Mouse (Mus musculus) hindbrain, embryonic 16.5 days (tissue): ENCODE results near the gene Abcc3. TPM values are rescaled to one million over a fixed set of nuclear protein-coding genes. Genes with fewer than 3 reads are reported as not detected.
"Not testable (repeated sequence)": the region's sequence is repeated elsewhere in the genome, so short reads cannot be mapped to it uniquely, and the experiment has no call there.

Experiments
- ATAC-seq: fragments of 200-750 bp; cut with Nextera tagmentation; 2 replicates; pipeline ENCODE4 v1.8.0; 2017; ENCODE audit warnings: moderate TSS enrichment, moderate library complexity
- H3K27ac ChIP-seq: fragments of 300-500 bp; sonication (generic); 2 replicates; pipeline ENCODE4 v1.5.1; 2014; ENCODE audit warnings: low read depth, mild to moderate bottlenecking, control low read depth, low read length, moderate library complexity
- H3K27me3 ChIP-seq: fragments of 300-500 bp; sonication (generic); replicated peaks from 2 replicates; pipeline ENCODE4 v1.6.1; 2014; ENCODE audit warnings: low read length; ENCODE audit not compliant: control insufficient read depth, insufficient read depth
- H3K36me3 ChIP-seq: fragments of 300-500 bp; sonication (generic); 2 replicates; pipeline ENCODE4 v1.6.1; 2014; ENCODE audit warnings: mild to moderate bottlenecking, low read length, moderate library complexity, mixed read lengths; ENCODE audit not compliant: control insufficient read depth, insufficient read depth
- H3K4me1 ChIP-seq: fragments of 300-500 bp; sonication (generic); 2 replicates; pipeline ENCODE4 v1.6.1; 2014; ENCODE audit warnings: low read depth, low read length; ENCODE audit not compliant: control insufficient read depth, insufficient read depth
- H3K4me2 ChIP-seq: fragments of 300-500 bp; sonication (generic); 2 replicates; pipeline ENCODE4 v1.6.1; 2014; ENCODE audit warnings: mild to moderate bottlenecking, low read length, control low read depth, moderate library complexity
- H3K4me3 ChIP-seq: fragments of 300-500 bp; sonication (generic); 2 replicates; pipeline ENCODE4 v1.5.1; 2014; ENCODE audit warnings: mild to moderate bottlenecking, low read length, control low read depth, moderate library complexity
- H3K9ac ChIP-seq: fragments of 300-500 bp; sonication (generic); 2 replicates; pipeline ENCODE4 v1.6.1; 2014; ENCODE audit warnings: low read depth, mild to moderate bottlenecking, control low read depth, low read length, moderate library complexity
- H3K9me3 ChIP-seq: fragments of 300-500 bp; sonication (generic); 2 replicates; pipeline ENCODE4 v1.6.1; 2014; ENCODE audit warnings: mild to moderate bottlenecking, low read length, moderate library complexity; ENCODE audit not compliant: control insufficient read depth
- WGBS: fragments of 180-500 bp; shearing (Covaris S2); extraction: QIAGEN DNeasy Blood & Tissue Kit; methylation state at CpG from one replicate; pipeline ENCODE4 v1.1.7; 2014; 5-methylcytosine and 5-hydroxymethylcytosine counted together
- polyA plus RNA-seq: library from polyadenylated mRNA; unstranded; fragments of >200 nt; fragmentation: Nextera tagmentation; extraction: Ambion mirVana; gene quantifications from 2 replicates; pipeline ENCODE4 v1.2.1, GENCODE M21; 2015

Gene Abcc3
- polyA plus RNA-seq, 1 experiment from 2014 or later: 0.91 TPM

DNA sequence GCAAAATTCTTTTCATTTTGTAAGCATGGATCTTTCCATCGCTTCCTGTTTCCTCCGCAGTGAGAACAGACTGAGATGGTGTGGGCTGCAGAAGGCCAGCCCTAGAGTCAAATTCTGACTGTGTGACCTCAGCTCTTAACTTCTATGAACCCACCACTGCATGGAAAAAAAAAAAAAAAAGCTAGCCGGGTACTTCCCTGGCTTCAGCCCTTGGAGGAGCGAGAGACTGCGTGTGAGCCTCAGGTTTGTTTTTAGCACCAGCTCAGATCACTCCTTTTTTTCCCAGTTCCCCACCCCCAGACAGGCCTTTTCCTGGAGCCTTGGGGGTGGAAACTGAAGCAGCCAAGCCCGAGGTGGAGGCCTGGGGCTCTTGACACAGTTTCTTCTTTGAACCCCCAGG is 12.6 kb upstream of the Abcc3 start:
- ATAC-seq: no peak
- no peaks in the 10 kb centered on the region for H3K9me3 ChIP-seq
- H3K4me3 ChIP-seq: no peak overlapping the region
- no peak overlapping the region for H3K9ac ChIP-seq
- no peak overlapping the region for H3K27ac ChIP-seq
- peaks cover 15% of the 10 kb centered on the region for H3K4me1 ChIP-seq
- H3K27me3 ChIP-seq: no peaks in the 10 kb centered on the region
- H3K36me3 ChIP-seq: no peaks in the 10 kb centered on the region
- 65% methylated on average over 6 of the region's 6 CpGs for WGBS
- no peak overlapping the region for H3K4me2 ChIP-seq

- ATAC-seq: no peak
- WGBS: 24% methylated on average over 11 of the region's 11 CpGs
- H3K9ac ChIP-seq: no peak overlapping the region
Observed at GRCm38 (mm10) chr11:94404641-94405260, 12.0 kb upstream of the Abcc3 start.

DNA sequence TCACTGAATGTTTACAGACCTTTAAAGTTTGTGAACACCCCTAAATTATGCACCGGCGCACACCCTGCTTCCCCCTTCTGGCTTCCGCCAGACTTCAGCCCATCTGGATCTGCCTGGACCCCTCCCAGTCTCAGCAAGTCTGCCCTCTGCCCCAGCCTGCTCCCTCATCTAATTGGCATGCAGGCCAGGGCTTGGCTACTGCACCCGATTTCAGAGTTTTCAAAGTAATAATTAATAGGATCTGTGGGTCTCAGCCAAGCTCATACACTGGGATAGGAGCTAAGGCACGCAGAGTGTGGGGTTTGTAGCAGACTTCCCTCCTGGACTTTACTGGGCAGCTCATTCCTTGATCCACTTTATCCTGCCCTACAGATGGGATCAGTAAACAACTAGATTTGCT is 11.4 kb upstream of the Abcc3 start:
- no peaks in the 10 kb centered on the region for H3K27me3 ChIP-seq
- no peaks in the 10 kb centered on the region for H3K9me3 ChIP-seq
- H3K4me2 ChIP-seq: no peak overlapping the region
- no peak overlapping the region for H3K9ac ChIP-seq
- H3K4me1 ChIP-seq: peaks cover 15% of the 10 kb centered on the region
- no peak overlapping the region for H3K27ac ChIP-seq
- no peaks in the 10 kb centered on the region for H3K36me3 ChIP-seq
- no peak overlapping the region for H3K4me3 ChIP-seq
- no peak for ATAC-seq
- 60% methylated on average over 5 of the region's 5 CpGs for WGBS

More at GRCm38 (mm10) chr11:94404641-94405260, 12.0 kb upstream of the Abcc3 start:
- H3K36me3 ChIP-seq: no peaks in the 10 kb centered on the region
- no peak overlapping the region for H3K27ac ChIP-seq
- no peaks in the 10 kb centered on the region for H3K9me3 ChIP-seq
- no peak overlapping the region for H3K4me2 ChIP-seq
- peaks cover 15% of the 10 kb centered on the region for H3K4me1 ChIP-seq
- no peak overlapping the region for H3K4me3 ChIP-seq
- no peaks in the 10 kb centered on the region for H3K27me3 ChIP-seq

DNA sequence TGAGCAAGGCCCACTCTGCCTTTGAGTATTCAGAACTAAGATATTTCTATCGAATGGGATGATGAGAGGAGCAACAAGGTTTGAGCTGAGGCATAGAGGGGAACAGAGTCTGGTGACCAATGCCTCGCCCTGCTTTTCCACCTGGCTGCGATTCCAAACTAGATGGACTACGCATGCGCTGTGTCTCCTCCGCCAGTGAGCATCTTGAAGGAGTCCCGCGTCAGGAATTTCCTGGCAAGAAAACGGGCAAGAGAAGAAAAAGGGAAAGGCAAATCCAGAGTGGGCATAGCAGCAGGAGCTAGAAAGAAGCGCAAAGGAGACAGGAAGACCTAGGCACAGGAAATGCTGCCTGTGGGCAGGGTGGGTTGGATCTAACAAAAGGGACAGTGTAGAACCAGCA is 11.0 kb upstream of the Abcc3 start:
- Histone ChIP-seq H3K9me3 (no peaks in the 10 kb centered on the region), H3K36me3 (no peaks in the 10 kb centered on the region), H3K4me3 (no peak overlapping the region), H3K4me2 (no peak overlapping the region), H3K4me1 (peaks cover 15% of the 10 kb centered on the region), H3K9ac (no peak overlapping the region), H3K27ac (no peak overlapping the region), H3K27me3 (no peaks in the 10 kb centered on the region)
- WGBS: 82% methylated on average over 10 of the region's 10 CpGs
- no peak for ATAC-seq

DNA sequence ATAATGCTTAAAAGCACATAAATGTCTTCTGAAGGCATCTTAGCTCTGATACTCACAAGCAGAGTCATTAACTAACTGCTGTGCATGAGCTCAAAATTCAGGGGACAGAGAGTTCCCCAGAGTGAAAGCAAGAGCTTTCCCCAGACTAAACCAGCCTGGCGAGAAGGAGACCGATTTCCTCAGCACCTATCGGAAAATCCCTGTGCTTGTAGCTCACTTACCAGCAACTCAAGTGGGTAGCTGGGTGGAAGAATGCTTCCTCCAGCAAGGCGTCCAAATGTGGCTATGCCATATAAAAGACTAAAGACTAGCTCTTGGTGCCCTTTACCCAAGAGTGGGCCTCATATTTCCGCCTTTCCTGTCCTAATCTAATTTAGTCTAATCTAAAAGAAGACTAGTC is 9.9 kb upstream of the Abcc3 start:
- peaks cover 12% of the 10 kb centered on the region for H3K4me1 ChIP-seq
- no peak overlapping the region for H3K27ac ChIP-seq
- H3K4me2 ChIP-seq: no peak overlapping the region
- H3K36me3 ChIP-seq: no peaks in the 10 kb centered on the region
- no peaks in the 10 kb centered on the region for H3K9me3 ChIP-seq
- H3K27me3 ChIP-seq: no peaks in the 10 kb centered on the region
- no peak overlapping the region for H3K4me3 ChIP-seq
- WGBS: 78% methylated on average over 5 of the region's 5 CpGs
- no peak overlapping the region for H3K9ac ChIP-seq
- ATAC-seq: no peak

GRCm38 (mm10) chr11:94402029-94402428 is 9.2 kb upstream of the Abcc3 start:
- H3K27me3 ChIP-seq: not testable (repeated sequence)

DNA sequence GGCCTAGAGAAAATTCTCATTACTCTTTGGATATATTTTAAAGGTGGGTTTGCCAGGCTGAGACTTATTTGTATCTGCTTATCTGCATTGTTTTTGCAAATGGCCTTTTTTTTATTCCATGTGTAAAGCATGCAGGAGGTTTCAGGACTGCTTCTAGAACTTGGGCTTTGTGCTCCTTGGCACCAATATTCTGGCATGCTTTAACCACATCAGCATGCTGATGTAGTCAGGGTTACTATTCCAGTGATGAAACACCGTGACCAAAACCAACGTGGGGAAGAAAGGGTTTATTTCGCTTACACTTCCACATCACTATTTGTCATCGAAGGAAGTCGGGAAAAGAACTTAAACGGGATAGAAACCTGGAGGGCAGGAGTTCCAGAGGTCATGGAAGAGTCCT is 8.2 kb upstream of the Abcc3 start:
- no peak overlapping the region for H3K27ac ChIP-seq
- no peak overlapping the region for H3K4me2 ChIP-seq
- no peak overlapping the region for H3K9ac ChIP-seq
- no peak overlapping the region for H3K4me3 ChIP-seq
- no peaks in the 10 kb centered on the region for H3K9me3 ChIP-seq
- WGBS: 58% methylated on average over 6 of the region's 6 CpGs
- no peak for ATAC-seq
- H3K27me3 ChIP-seq: no peaks in the 10 kb centered on the region
- H3K4me1 ChIP-seq: peaks cover 5% of the 10 kb centered on the region
- H3K36me3 ChIP-seq: no peaks in the 10 kb centered on the region

More at GRCm38 (mm10) chr11:94402029-94402428, 9.2 kb upstream of the Abcc3 start:
- H3K4me2 ChIP-seq, H3K4me1 ChIP-seq, H3K27ac ChIP-seq, H3K4me3 ChIP-seq, H3K36me3 ChIP-seq, H3K9me3 ChIP-seq, H3K9ac ChIP-seq, ATAC-seq: not testable (repeated sequence)
- WGBS: 86% methylated on average over 4 of the region's 4 CpGs

- Histone ChIP-seq H3K9ac (no peak overlapping the region), H3K4me2 (no peak overlapping the region), H3K9me3 (no peaks in the 10 kb centered on the region), H3K4me3 (no peak overlapping the region), H3K27ac (no peak overlapping the region), H3K4me1 (no peaks in the 10 kb centered on the region), H3K36me3 (no peaks in the 10 kb centered on the region), H3K27me3 (no peaks in the 10 kb centered on the region)
- WGBS: 90% methylated on average over 7 of the region's 7 CpGs
- ATAC-seq: no peak
Observed at GRCm38 (mm10) chr11:94394107-94394506, 1.3 kb upstream of the Abcc3 start.

DNA sequence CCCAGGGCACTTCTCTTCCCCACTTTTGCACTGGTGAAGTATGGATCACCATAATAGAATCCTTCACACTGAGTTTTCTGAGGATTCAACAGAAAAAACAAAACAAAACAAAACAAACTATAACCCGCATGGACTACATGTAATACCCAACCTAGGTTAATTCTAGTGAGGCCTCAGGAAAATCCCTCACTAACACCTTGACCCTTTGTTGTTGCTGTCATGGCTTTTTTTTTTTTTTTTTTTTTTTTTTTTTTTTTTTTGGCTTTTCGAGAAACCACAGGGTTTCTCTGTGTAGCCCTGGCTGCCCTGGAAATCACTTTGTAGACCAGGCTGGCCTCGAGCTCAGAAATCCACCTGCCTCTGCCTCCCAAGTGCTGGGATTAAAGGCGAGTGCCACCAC is 693 bp upstream of the Abcc3 start:
- H3K4me2 ChIP-seq: not testable (repeated sequence)

DNA sequence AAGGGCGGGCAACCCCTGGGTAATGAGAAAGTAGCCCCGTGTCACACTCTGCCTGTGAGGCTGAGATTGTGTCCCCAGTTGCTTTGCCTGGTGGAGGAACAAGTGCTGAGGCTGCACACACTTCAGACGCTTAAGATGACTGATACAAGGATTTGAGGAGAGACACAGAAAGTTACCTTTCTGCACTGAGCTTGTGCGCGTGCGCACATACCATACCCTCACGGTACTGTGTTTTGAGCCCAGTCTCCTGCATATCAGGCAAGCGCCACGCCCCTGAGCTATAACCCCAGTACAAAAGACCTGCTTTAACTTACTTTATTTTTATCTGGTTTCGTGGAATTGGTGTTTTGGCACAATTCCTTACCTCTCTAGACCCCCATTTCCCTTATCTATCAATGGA is 1.1 kb downstream of the Abcc3 start:
- no peak overlapping the region for H3K27ac ChIP-seq
- no peaks in the 10 kb centered on the region for H3K36me3 ChIP-seq
- H3K4me1 ChIP-seq: peaks cover under 1% of the 10 kb centered on the region; the same call in 1 of the 2 replicates
- H3K9ac ChIP-seq: no peak overlapping the region
- H3K27me3 ChIP-seq: no peaks in the 10 kb centered on the region
- no peak overlapping the region for H3K4me2 ChIP-seq
- no peak overlapping the region for H3K4me3 ChIP-seq
- ATAC-seq: no peak
- WGBS: 89% methylated on average over 10 of the region's 10 CpGs
- H3K9me3 ChIP-seq: no peaks in the 10 kb centered on the region

More for the DNA sequence above, 693 bp upstream of the Abcc3 start:
- ATAC-seq, H3K4me1 ChIP-seq, H3K36me3 ChIP-seq, H3K9me3 ChIP-seq, H3K27me3 ChIP-seq, H3K9ac ChIP-seq, H3K4me3 ChIP-seq, H3K27ac ChIP-seq: not testable (repeated sequence)
- WGBS: 86% methylated on average over 4 of the region's 4 CpGs
